21 mouse cellular contexts compared by ENCODE assay signal in the genomic region with DNA sequence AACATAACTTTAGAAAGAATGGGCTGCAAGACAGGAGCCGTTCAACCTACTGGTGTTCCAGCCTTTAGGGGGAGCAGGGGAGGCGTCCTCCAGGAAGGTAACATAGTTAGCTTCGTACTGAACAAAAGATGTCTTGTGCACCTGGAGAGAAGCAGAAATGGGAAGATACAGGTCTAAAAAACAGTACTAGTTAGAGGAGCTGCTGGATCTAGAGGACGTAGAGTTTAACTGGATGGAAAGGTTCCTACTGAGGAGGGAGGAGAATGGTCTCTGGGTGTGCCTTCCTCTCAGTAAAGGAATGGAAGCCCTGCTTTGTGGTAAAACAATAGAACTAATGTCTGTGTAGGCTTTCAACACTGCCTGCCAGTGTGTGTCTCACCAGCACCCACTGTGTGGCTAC.
DNase-seq lines count a peak whose midpoint lies in the region; ATAC-seq and TF ChIP-seq lines count a peak whose summit lies in the region.
"Had no signal": no experiment of that assay in that cellular context is flagged by ENCODE, and none has a peak within 500 bp of the region (broad histone marks: within the 10 kb centered on the region; RNA-seq: fewer than 3 reads in every experiment).

No protein-coding gene starts in this region.

- no peaks in the 10 kb centered on the region for H3K9me3 ChIP-seq in liver, embryonic 14.5 days (ENCODE audit: control insufficient read depth, low read length)
- H3K9me3 ChIP-seq in E14TG2a.4 (ENCODE audit: low read length): no peaks in the 10 kb centered on the region
- H3K9me3 ChIP-seq in neural tube, embryonic 15.5 days (replicated peaks): no peaks in the 10 kb centered on the region
- H3K9me3 ChIP-seq: forebrain, embryonic 13.5 days; heart, embryonic 12.5 days; intestine, embryonic 15.5 days; kidney, embryonic 15.5 days; limb, embryonic 10.5 days; liver, embryonic 12.5 days; lung, embryonic 15.5 days had no signal

- no peak overlapping the region for H3K4me2 ChIP-seq in liver, embryonic 14.5 days (ENCODE audit: low read depth)
- H3K4me2 ChIP-seq in neural tube, embryonic 15.5 days: no peak overlapping the region
- H3K4me2 ChIP-seq: forebrain, embryonic 13.5 days; heart, embryonic 12.5 days; hindbrain, embryonic 14.5 days; intestine, embryonic 15.5 days; kidney, embryonic 15.5 days; liver, embryonic 12.5 days; lung, embryonic 15.5 days had no signal

- H3K27me3 ChIP-seq in liver, embryonic 14.5 days (ENCODE audit: control insufficient read depth, insufficient read depth, low read length): no peaks in the 10 kb centered on the region
- H3K27me3 ChIP-seq in E14TG2a.4 (ENCODE audit: insufficient read depth, low read length): no peaks in the 10 kb centered on the region
- no peaks in the 10 kb centered on the region for H3K27me3 ChIP-seq in neural tube, embryonic 15.5 days (replicated peaks)
- H3K27me3 ChIP-seq: forebrain, embryonic 13.5 days; heart, embryonic 12.5 days; intestine, embryonic 15.5 days; kidney, embryonic 15.5 days; liver, embryonic 12.5 days; lung, embryonic 15.5 days had no signal

- TF ChIP-seq EP300 in liver, embryonic 14.5 days (IDR thresholded peaks at IDR 0.05; ENCODE audit: low read depth): no peak

- no peaks in the 10 kb centered on the region for H3K4me1 ChIP-seq in liver, embryonic 14.5 days (replicated peaks; ENCODE audit: control insufficient read depth in 2 of 2, insufficient read depth in 2 of 2, low read length in 1 of 2)
- H3K4me1 ChIP-seq in E14TG2a.4 (replicated peaks; ENCODE audit: low read depth, low read length): peaks cover 56% of the 10 kb centered on the region
- H3K4me1 ChIP-seq in neural tube, embryonic 15.5 days: peaks cover 5% of the 10 kb centered on the region; the same call in 1 of the 2 replicates
- H3K4me1 ChIP-seq: forebrain, embryonic 13.5 days; heart, embryonic 12.5 days; intestine, embryonic 15.5 days; liver, embryonic 12.5 days; lung, embryonic 15.5 days had no signal

- ATAC-seq in liver, embryonic 14.5 days (ENCODE audit: insufficient read depth): no peak
- ATAC-seq in neural tube, embryonic 15.5 days (ENCODE audit: low FRiP score): no peak
- ATAC-seq: forebrain, embryonic 13.5 days; intestine, embryonic 15.5 days; liver, embryonic 12.5 days had no signal

- H3K9ac ChIP-seq in liver, embryonic 14.5 days (replicated peaks): no peak overlapping the region
- no peak overlapping the region for H3K9ac ChIP-seq in neural tube, embryonic 15.5 days (replicated peaks)
- H3K9ac ChIP-seq: forebrain, embryonic 13.5 days; heart, embryonic 12.5 days; hindbrain, embryonic 14.5 days; intestine, embryonic 15.5 days; kidney, embryonic 15.5 days; liver, embryonic 12.5 days; lung, embryonic 15.5 days had no signal

- TF ChIP-seq CTCF in liver, embryonic 14.5 days (IDR thresholded peaks at IDR 0.05; ENCODE audit: low read depth): peak; percentile 18
- peak; percentile 23 for TF ChIP-seq CTCF in E14TG2a.4 (conservative IDR thresholded peaks at IDR 0.05; ENCODE audit: low read length)

- H3K27ac ChIP-seq in liver, embryonic 14.5 days: no peak overlapping the region
- no peak overlapping the region for H3K27ac ChIP-seq in neural tube, embryonic 15.5 days (replicated peaks)
- H3K27ac ChIP-seq: forebrain, embryonic 13.5 days; hindbrain, embryonic 14.5 days; intestine, embryonic 15.5 days; kidney, embryonic 15.5 days; limb, embryonic 10.5 days; liver, embryonic 12.5 days; lung, embryonic 15.5 days had no signal

- H3K36me3 ChIP-seq in liver, embryonic 14.5 days (replicated peaks; ENCODE audit: control insufficient read depth, insufficient read depth, low read depth): no peaks in the 10 kb centered on the region
- peaks cover 44% of the 10 kb centered on the region for H3K36me3 ChIP-seq in E14TG2a.4 (ENCODE audit: insufficient read depth, low read length)
- peaks cover 29% of the 10 kb centered on the region for H3K36me3 ChIP-seq in neural tube, embryonic 15.5 days

- peak; percentile 31 for DNase-seq in heart, adult 11 months
- no peak for DNase-seq in heart, postnatal 4 days
- DNase-seq in liver, embryonic 14.5 days (ENCODE audit: low read depth in 3 of 3, low spot score in 3 of 3): no peak
- DNase-seq in liver (no peak), ZHBTc4 (ENCODE audit: low read depth, low spot score) (peak; percentile 69)
- DNase-seq: adrenal gland, adult 8-10 months; cerebellum, adult 9-10 months; gastrocnemius, postnatal 36 days; heart, postnatal 14 days; retina, postnatal 1 day; thymus, postnatal 36 days had no signal

- no peak overlapping the region for H3K4me3 ChIP-seq in liver, embryonic 14.5 days (ENCODE audit: insufficient read depth in 1 of 2, low read depth in 2 of 2, low read length in 2 of 2)
- H3K4me3 ChIP-seq in E14TG2a.4 (replicated peaks; ENCODE audit: low read length): no peak overlapping the region
- H3K4me3 ChIP-seq in neural tube, embryonic 15.5 days (replicated peaks): no peak overlapping the region
- H3K4me3 ChIP-seq: forebrain, embryonic 13.5 days; heart, embryonic 12.5 days; intestine, embryonic 15.5 days; kidney, embryonic 15.5 days; limb, embryonic 10.5 days; liver, embryonic 12.5 days; lung, embryonic 15.5 days had no signal

- WGBS in liver, embryonic 14.5 days (ENCODE audit: insufficient replicate concordance): 78% methylated on average over 4 of the region's 4 CpGs
- 64% methylated on average over 4 of the region's 4 CpGs for WGBS in neural tube, embryonic 15.5 days

Comparison
In these comparisons a context has a peak if more than half of its experiments do, and no peak if none do; other contexts are left out.
1. DNase-seq: peak in heart, adult 11 months (single experiment) and ZHBTc4 (single experiment); none in heart, postnatal 4 days (single experiment), liver, embryonic 14.5 days (0 of 3) and liver (single experiment).